Mouse (Mus musculus) intestine, embryonic 14.5 days (tissue): ENCODE measurements around the gene Tada1. TPM values are rescaled to one million over a fixed set of nuclear protein-coding genes. Genes with fewer than 3 reads are reported as not detected.

Source experiments
- ATAC-seq: fragments of 200-750 bp; cut with Nextera tagmentation; replicated peaks from 2 replicates; pipeline ENCODE4 v1.8.0; 2017; ENCODE audit warnings: low read depth, moderate number of reproducible peaks, moderate TSS enrichment, moderate library complexity; ENCODE audit not compliant: low FRiP score, low TSS enrichment
- DNase-seq: peaks from one replicate; pipeline ENCODE4 v3.0.0-alpha.2; 2018; ENCODE audit warnings: low spot score
- H3K27ac ChIP-seq: fragments of 300-500 bp; sonication (generic); 2 replicates; pipeline ENCODE4 v1.5.1; 2014; ENCODE audit warnings: low read depth, mild to moderate bottlenecking, control low read depth
- H3K27me3 ChIP-seq: fragments of 300-500 bp; sonication (generic); replicated peaks from 2 replicates; pipeline ENCODE4 v1.6.1; 2014; ENCODE audit warnings: low read length, control low read depth; ENCODE audit not compliant: control insufficient read depth, insufficient read depth
- H3K36me3 ChIP-seq: fragments of 300-500 bp; sonication (generic); 2 replicates; pipeline ENCODE4 v1.6.1; 2014; ENCODE audit warnings: low read length, control low read depth; ENCODE audit not compliant: control insufficient read depth, insufficient read depth
- H3K4me1 ChIP-seq: fragments of 300-500 bp; sonication (generic); replicated peaks from 2 replicates; pipeline ENCODE4 v1.6.1; 2014; ENCODE audit warnings: low read length, control low read depth, mixed read lengths; ENCODE audit not compliant: control insufficient read depth, insufficient read depth
- H3K4me2 ChIP-seq: fragments of 300-500 bp; sonication (generic); 2 replicates; pipeline ENCODE4 v1.6.1; 2014; ENCODE audit warnings: low read length
- H3K4me3 ChIP-seq: fragments of 300-500 bp; sonication (generic); 2 replicates; pipeline ENCODE4 v1.5.1; 2014; ENCODE audit warnings: low read depth, low read length, control low read depth, mixed read lengths
- H3K9ac ChIP-seq: fragments of 300-500 bp; sonication (generic); 2 replicates; pipeline ENCODE4 v1.6.1; 2014; ENCODE audit warnings: mild to moderate bottlenecking, low read length
- H3K9me3 ChIP-seq: fragments of 300-500 bp; sonication (generic); 2 replicates; pipeline ENCODE4 v1.6.1; 2016; ENCODE audit warnings: low read length, control low read depth; ENCODE audit not compliant: control insufficient read depth
- WGBS: fragments of 180-500 bp; shearing (Covaris S2); extraction: QIAGEN DNeasy Blood & Tissue Kit; methylation state at CpG from one replicate; pipeline ENCODE4 v1.1.7; 2014; 5-methylcytosine and 5-hydroxymethylcytosine counted together
- polyA plus RNA-seq: library from polyadenylated mRNA; unstranded; fragments of >200 nt; fragmentation: Nextera tagmentation; extraction: Ambion mirVana; gene quantifications from 2 replicates; pipeline ENCODE4 v1.2.1, GENCODE M21; 2014

Gene Tada1
- polyA plus RNA-seq, 1 experiment from 2014 or later = 46.2 TPM

- Histone ChIP-seq H3K4me1 (peaks cover 8% of the 10 kb centered on the region; the same call in 1 of the 2 replicates), H3K9ac (no peak overlapping the region), H3K4me3 (no peak overlapping the region), H3K4me2 (no peak overlapping the region), H3K36me3 (peaks cover 11% of the 10 kb centered on the region; the same call in 1 of the 2 replicates), H3K9me3 (peaks cover 9% of the 10 kb centered on the region; the same call in 1 of the 2 replicates), H3K27ac (no peak overlapping the region), H3K27me3 (no peaks in the 10 kb centered on the region)
- no peak for DNase-seq
- no peak for ATAC-seq
- 100% methylated on average over 1 of the region's 1 CpGs for WGBS
These were observed 32.6 kb downstream of the Tada1 start for GRCm38 (mm10) chr1:166411541-166411940.

DNA sequence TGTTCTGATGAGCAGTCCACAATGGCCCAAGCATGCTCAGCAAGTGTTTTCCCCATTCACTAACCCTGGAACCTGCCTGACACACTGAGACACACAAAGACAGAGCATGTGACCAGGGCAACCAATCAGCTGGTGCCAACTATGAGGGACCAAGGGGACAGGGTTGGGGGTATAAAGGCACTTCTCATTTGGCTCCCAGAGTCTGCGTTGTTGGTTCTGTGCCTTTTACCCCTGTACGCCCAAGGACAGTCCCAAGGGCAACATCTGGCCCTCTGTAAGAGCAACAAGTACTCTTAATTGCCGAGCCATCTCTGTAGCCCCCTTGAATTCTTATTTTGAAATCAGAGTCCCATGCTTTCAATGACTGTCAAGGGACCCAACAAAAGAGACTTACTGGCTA, 33.4 kb downstream of the Tada1 start:
- Histone ChIP-seq H3K9ac (no peak overlapping the region), H3K36me3 (0 out of 2 replicates have a peak, but pooled peaks cover 6% of the 10 kb centered on the region), H3K4me2 (no peak overlapping the region), H3K4me1 (peaks cover 8% of the 10 kb centered on the region; the same call in 1 of the 2 replicates), H3K27me3 (no peaks in the 10 kb centered on the region), H3K9me3 (peaks cover 9% of the 10 kb centered on the region; the same call in 1 of the 2 replicates), H3K4me3 (no peak overlapping the region), H3K27ac (no peak overlapping the region)
- ATAC-seq = no peak
- no peak for DNase-seq
- WGBS = 95% methylated on average over 3 of the region's 3 CpGs

DNA sequence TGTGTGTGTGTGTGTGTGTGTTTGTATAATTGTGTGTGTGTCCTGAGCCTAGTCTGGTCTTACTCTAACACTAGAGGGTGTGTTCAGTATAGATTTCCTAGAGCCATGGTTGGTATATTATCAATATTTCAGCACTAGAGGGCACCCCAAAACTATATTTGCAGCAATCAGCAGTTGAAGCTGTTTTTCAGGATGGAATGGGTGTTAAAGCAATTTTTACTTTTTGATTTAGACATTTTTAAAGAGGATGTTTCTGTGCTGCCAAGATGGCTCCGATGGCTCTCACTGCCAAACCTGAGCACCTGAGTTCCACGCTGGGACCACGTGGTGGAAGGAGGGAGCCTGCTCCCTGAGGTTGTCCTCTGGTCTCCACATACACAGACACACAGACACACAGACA, 50.2 kb downstream of the Tada1 start:
- 65% methylated on average over 3 of the region's 3 CpGs for WGBS
- no peak for DNase-seq
- ATAC-seq = no peak
- Histone ChIP-seq H3K36me3 (no peaks in the 10 kb centered on the region), H3K9me3 (no peaks in the 10 kb centered on the region), H3K4me1 (no peaks in the 10 kb centered on the region), H3K4me2 (no peak overlapping the region), H3K27me3 (no peaks in the 10 kb centered on the region), H3K4me3 (no peak overlapping the region), H3K27ac (no peak overlapping the region), H3K9ac (no peak overlapping the region)

DNA sequence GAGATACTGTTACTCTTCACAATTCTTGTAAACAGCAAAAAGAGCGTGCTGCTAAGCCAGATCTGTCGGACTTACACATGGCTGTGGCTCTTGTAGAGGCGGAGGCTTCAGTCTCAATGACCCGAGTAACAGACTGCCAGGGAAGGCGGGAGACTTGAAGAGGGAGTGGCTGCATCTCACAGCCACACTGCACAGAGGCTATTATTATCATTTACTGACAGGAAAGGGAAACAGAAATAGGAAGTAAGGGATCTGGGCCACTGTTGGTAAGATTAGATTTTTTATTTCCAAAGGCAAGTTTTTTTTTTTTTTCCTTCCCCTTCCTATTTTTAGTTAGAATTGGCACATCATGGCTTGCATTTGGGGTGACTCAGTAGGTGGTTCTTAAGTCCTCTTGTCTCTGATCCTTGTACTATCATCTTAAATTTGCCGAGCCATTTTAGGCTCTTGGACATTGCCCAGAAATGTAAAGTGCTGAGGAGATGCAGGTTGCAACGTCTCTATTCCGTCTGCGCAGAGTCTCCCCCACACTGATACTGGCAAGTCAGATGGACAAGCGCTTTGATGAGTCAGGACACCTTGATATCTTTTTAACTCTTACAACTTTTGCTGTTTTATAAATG, 51.0 kb downstream of the Tada1 start:
- no peak overlapping the region for H3K9ac ChIP-seq
- no peak overlapping the region for H3K4me2 ChIP-seq
- 54% methylated on average over 10 of the region's 10 CpGs for WGBS
- H3K4me1 ChIP-seq = no peaks in the 10 kb centered on the region
- H3K4me3 ChIP-seq = no peak overlapping the region
- no peak overlapping the region for H3K27ac ChIP-seq
- no peak for ATAC-seq
- no peak for DNase-seq
- no peaks in the 10 kb centered on the region for H3K9me3 ChIP-seq
- no peaks in the 10 kb centered on the region for H3K36me3 ChIP-seq
- H3K27me3 ChIP-seq = no peaks in the 10 kb centered on the region

DNA sequence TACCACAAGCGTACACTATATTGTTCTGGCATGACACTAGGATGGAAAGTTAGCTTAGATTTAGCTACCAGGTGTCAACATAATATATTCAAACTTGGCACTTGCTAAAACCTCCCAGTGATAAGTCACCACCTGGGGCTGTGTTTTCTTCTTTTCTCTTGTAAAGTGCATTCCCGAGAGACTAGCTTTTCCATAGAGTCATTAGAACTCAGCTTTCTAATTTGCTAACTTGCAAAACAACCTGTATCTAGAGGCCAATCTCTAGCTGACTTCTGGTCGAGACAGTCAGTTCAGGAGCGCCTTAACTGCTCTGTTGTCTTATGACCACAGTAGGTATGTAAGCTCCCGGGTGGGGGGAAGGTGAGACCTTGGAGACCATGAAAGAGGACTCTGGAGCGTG, 60.5 kb downstream of the Tada1 start:
- WGBS = 65% methylated on average over 6 of the region's 6 CpGs
- no peak overlapping the region for H3K4me3 ChIP-seq
- H3K9me3 ChIP-seq = no peaks in the 10 kb centered on the region
- H3K4me1 ChIP-seq = no peaks in the 10 kb centered on the region
- H3K4me2 ChIP-seq = no peak overlapping the region
- H3K36me3 ChIP-seq = no peaks in the 10 kb centered on the region
- ATAC-seq (no peak), DNase-seq (no peak)
- H3K9ac ChIP-seq = no peak overlapping the region
- no peaks in the 10 kb centered on the region for H3K27me3 ChIP-seq
- H3K27ac ChIP-seq = no peak overlapping the region

GRCm38 (mm10) chr1:166441992-166442391, 63.1 kb downstream of the Tada1 start:
- DNase-seq (no peak), ATAC-seq (no peak)
- Histone ChIP-seq H3K27ac (no peak overlapping the region), H3K27me3 (no peaks in the 10 kb centered on the region), H3K4me2 (no peak overlapping the region), H3K4me3 (no peak overlapping the region), H3K9ac (no peak overlapping the region), H3K4me1 (no peaks in the 10 kb centered on the region), H3K9me3 (no peaks in the 10 kb centered on the region), H3K36me3 (no peaks in the 10 kb centered on the region)
- WGBS = 92% methylated on average over 3 of the region's 3 CpGs

Other genes with a start within 250 kb of the Tada1 start
- gene Gpa33, start 248.9 kb upstream of the Tada1 start, polyA plus RNA-seq = 48.4 and 50.4 TPM in 2 replicates
- gene Mael, start 140.3 kb upstream of the Tada1 start, polyA plus RNA-seq = not detected in 2 replicates
- gene Ildr2, start 125.0 kb upstream of the Tada1 start, polyA plus RNA-seq = 0.60 and 1.0 TPM in 2 replicates
- 16.5 and 21.4 TPM in 2 replicates for gene Pogk, start 30.8 kb downstream of the Tada1 start, polyA plus RNA-seq
- gene Gm4846, start 118.5 kb downstream of the Tada1 start, polyA plus RNA-seq = not detected in 2 replicates